Mouse (Mus musculus) retina, embryonic 14.5 days (tissue): ENCODE data around the gene Npm3.
A peak's percentile ranks its signal among the peaks of the same experiment; 100 is the strongest.

Experiments
- DNase-seq: peaks from one replicate; pipeline ENCODE4 v3.0.0-alpha.2; 2015; ENCODE audit warnings: low spot score

Gene Npm3

GRCm38 (mm10) chr19:45753551-45753950 is 4.2 kb upstream of the Npm3 start:
- no peak for DNase-seq

- DNase-seq: no peak
These were observed 2.5 kb upstream of the Npm3 start for GRCm38 (mm10) chr19:45751881-45752280.

DNA sequence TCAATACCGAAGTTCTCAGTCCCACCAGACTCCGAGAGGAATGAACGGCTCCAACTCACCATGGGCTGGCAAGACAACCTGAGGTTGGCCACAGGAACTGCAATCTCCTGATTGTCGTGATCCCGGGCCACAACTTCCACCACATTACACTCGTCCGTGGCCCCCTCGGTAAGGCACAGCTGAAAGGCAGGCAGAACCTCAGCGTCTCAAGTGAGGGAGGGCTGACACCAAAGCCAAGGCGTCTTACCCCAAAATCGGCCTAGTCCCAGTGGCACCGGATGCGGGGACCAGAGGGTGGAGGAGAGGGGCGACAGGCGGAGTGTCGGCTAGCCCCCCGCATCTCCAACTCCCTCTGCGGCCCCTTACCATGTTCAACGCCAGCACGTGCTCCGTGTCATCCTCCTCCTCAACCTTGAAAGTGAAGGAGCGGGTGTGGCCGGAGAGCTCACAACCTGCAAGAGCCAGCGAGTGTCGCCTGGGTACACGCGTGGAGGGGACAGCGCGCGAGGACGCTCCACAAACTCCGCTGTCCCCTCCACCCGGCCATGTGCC is 624 bp downstream of the Npm3 start:
- no peak for DNase-seq

- no peak for DNase-seq
These were observed 1.2 kb downstream of the Npm3 start for GRCm38 (mm10) chr19:45748206-45748605.

GRCm38 (mm10) chr19:45747028-45747867 is 2.1 kb downstream of the Npm3 start:
- DNase-seq: peak; percentile 94

DNA sequence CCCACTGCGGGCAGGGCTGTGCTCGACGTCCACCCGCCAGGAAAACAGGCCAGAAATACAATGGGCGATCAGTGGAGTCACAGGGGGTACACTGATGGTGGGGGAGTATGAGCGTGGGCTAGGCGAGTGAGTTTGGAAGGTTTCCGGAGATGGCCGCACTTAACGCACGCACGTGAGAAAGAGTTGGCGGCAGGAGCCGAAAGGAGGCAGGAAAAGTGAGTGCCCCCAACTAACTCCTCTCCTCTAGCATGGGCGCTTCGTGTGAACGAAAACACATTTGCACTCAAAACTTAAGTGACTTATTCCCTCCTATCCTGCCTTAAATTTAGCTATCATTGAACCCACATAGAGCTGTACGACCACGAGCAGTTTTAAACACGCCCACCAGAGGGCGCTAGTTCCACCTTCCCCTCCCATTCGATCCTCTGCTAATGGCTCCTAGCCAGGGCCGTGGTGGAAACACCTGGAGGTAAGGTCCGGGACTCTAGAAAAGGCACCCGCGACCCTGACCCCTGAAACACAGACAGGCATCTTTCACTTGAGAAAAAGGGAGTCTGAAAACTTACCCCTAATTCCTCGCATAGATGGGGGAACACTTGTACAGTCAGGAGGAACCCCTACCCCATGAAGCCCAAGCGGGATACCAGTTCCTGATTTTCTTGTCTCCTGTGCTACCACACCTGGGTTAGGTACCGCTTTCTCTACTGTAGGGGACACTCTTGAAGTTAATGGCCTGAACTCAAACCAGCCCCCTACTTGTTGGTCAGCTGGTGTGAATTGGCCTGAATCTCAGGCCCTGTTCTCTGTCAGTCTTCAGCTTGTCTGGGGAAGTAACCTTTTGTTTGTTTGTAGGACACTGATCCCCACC is 3.0 kb downstream of the Npm3 start:
- peak; percentile 86 for DNase-seq

DNA sequence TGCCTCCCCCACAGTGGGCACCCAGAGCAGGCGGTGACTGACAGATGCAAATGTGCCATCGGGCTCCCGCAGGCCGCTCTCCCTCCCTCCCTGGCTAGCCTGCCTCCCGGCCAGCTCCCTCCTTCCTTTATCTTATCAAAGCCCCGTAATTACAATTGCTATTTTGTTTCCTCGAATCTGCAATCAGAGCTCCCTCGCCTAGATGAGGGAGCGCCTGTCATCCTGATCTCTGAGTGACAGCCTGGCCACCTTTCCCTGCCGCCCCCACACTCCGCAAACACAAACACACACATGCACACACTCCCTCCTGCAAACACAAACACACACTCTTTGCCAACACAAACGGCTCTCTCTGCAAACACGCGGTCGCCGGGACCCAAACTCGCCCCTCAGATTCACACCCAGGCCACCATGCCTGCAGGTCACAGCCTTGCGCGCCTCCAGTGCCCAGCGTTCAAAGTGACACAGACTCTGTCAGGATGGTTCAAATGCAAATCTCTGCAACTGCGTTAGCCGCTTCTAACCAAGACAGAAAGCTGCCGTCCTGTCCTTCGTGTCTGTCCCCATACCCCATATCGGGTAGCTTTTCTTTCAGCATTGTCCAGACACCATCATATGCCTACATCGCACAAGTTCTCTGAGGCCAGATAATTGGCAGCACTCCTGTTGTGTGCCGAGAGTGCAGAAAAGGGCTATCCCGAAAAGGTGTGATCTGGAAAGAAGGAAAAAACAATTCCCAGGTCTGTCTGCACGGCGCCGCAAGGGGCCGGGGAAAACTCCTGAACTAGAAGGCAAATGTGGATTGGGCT is 3.8 kb downstream of the Npm3 start:
- DNase-seq: no peak

DNA sequence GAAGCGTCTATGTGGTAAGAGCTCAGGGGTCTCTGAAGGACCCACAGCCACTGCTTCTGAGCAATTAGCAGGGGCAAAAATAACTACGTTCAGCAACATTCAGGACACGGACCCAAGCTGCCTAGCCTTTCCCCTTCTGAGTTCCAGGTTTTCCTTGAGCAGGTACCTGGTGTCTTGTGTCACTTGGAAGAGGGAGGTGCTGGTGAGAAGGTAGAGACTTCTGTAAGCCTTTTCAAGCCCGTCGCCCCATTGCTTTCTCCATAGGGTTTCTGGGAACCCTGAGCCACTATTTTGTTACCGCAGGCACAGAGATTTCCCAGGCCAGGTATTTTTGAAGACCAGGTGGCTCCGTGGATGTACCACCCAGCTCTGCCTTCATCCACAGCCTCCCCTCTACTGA is 5.8 kb downstream of the Npm3 start:
- no peak for DNase-seq

GRCm38 (mm10) chr19:45742984-45743575 is 6.3 kb downstream of the Npm3 start:
- DNase-seq: no peak

GRCm38 (mm10) chr19:45742218-45742983 is 7.0 kb downstream of the Npm3 start, which contains the start of gene Fgf8:
Gene Fgf8, minus strand, starts transcription at chr19:45742915.
- DNase-seq: no peak

DNA sequence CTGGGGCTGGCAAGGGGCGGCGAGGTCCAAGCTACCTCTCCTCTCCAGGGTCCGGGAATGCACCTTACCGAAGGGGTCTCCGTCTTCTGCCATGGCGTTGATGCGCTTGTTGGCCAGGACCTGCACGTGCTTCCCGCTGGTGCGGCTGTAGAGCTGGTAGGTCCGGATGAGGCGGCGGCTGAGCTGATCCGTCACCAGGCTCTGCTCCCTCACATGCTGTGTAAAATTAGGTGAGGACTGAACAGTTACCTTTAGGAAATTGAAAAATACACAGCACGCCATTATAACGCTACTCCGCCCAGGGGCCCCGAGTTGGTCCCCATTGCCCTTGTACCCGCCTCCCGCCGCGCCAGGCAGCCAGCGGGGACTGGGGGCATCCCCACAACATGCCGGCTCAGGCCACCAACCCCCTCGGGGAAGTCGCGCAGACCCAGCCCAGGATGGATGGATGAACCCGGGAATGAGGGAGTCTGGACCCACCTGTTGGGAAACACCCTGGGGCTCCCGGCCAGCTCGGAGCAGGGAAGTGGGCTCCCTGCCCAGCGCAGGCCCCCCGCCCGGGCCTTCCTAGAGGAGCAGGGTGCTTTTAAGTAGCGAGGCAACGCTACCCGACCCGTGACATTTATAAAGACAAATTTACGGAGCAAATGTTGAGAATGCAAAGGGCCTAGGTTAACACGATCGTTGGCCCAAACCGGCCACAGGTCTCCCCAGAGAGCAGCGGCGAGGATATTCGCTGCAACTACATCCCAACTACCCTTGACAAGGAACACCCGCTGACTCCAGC is 7.8 kb downstream of the Npm3 start:
- no peak for DNase-seq

- no peak for DNase-seq
These were observed 8.6 kb downstream of the Npm3 start for GRCm38 (mm10) chr19:45740817-45741216.

DNA sequence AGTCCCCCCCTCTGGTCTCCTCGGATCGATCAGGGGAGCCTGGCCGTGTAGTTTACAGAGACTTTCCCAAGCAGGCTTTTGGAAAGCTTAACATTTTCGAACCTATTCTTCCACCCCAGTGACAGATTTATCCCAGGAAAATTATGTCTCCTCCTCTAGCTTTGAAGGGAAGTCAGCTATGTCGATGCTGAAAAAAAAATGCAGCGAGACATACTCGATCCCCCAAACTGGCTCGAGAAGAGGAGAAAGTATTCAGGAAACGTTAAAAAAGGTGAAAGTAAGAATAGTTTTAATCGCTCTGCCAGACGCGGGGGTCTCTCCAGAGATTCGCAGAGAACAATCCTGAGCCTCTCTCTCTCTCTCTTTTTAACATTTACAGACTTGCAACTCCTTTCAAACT is 9.2 kb downstream of the Npm3 start:
- no peak for DNase-seq

- DNase-seq: no peak
These were observed 10.9 kb downstream of the Npm3 start for GRCm38 (mm10) chr19:45738521-45738920.

GRCm38 (mm10) chr19:45737846-45738484 is 11.4 kb downstream of the Npm3 start:
- DNase-seq: no peak

- DNase-seq: no peak
These were observed 12.1 kb downstream of the Npm3 start for GRCm38 (mm10) chr19:45737208-45737845.

- peak; percentile 66 for DNase-seq
These were observed 12.6 kb downstream of the Npm3 start for GRCm38 (mm10) chr19:45736855-45737207.

DNA sequence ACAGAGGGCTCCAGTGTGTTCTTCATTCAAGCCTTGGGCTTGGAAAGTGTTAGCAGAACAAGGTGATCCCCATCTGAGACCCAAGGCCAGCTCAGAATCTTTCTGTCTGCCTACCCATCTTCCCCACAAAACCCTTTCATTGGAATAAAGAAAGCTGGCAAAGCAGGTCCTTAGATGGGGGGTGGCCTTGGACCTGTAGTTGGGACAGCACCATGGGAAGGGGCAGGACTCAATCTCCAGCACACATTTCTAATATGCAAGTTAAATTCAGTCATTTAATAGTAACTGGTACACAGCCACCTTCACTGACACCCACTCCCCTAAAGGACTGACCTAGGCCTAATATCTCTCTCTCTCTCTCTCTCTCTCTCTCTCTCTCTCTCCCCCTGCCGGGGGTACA is 13.2 kb downstream of the Npm3 start:
- DNase-seq: no peak

- no peak for DNase-seq
These were observed 14.6 kb downstream of the Npm3 start for GRCm38 (mm10) chr19:45734762-45735161.
